Mouse (Mus musculus): Measurements from ENCODE around the gene Rabepk. TPM values are rescaled to one million over a fixed set of nuclear protein-coding genes. Genes with fewer than 3 reads are reported as not detected.

Rabepk gene
- polyA plus RNA-seq, 1 experiment from 2014 or later, result 36.0 TPM

DNA sequence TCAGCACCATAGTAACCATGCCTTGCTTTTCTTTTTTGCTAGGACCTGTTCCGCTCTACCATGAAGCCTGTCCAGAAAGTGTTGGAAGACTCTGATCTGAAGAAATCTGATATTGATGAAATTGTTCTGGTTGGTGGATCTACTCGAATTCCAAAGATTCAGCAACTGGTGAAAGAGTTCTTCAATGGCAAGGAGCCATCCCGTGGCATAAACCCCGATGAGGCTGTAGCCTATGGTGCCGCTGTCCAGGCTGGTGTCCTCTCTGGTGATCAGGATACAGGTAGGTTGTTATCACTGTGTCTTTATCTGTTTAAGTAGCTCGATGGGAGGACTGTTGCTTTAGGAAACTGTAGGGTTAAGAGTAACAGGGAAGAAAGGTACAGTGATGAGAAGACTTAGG, 25.2 kb downstream of the Rabepk start:
- peak overlapping the region; percentile 67 for H3K4me2 ChIP-seq (replicated peaks; ENCODE audit: low read depth, low read length)
- H3K9ac ChIP-seq (ENCODE audit: low read depth, low read length), result no peak overlapping the region
- ATAC-seq (ENCODE audit: low FRiP score), result no peak
- H3K27me3 ChIP-seq (ENCODE audit: control insufficient read depth, insufficient read depth, low read length), result no peaks in the 10 kb centered on the region
- H3K4me3 ChIP-seq (ENCODE audit: low read depth, low read length), result peak overlapping the region; percentile 95
- DNase-seq (ENCODE audit: low spot score), result no peak
- peaks cover 24% of the 10 kb centered on the region for H3K36me3 ChIP-seq (ENCODE audit: control insufficient read depth, insufficient read depth, low read length)
- 93% methylated on average over 6 of the region's 6 CpGs for WGBS
- H3K4me1 ChIP-seq (replicated peaks; ENCODE audit: control insufficient read depth, insufficient read depth, low read length), result peaks cover 23% of the 10 kb centered on the region
- H3K27ac ChIP-seq (ENCODE audit: low read depth, low read length), result no peak overlapping the region
- H3K9me3 ChIP-seq (ENCODE audit: control insufficient read depth, low read length), result no peaks in the 10 kb centered on the region

DNA sequence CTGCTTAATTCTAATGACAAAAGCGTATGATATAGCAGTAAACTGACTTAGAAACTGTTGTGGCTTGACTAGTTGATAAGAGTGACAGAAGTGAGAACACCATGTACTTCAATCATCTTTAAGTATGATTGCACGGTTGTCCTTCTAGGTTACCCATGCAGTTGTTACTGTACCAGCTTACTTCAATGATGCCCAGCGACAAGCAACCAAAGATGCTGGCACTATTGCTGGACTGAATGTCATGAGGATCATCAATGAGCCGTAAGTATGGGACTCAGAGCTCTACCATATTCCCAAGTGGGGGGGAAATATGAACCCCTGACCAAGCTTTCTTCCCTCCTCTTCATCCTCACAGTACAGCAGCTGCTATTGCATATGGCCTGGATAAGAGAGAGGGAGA, 26.0 kb downstream of the Rabepk start:
- whole genome bisulfite sequencing, result 94% methylated on average over 4 of the region's 4 CpGs
- Histone ChIP-seq H3K27ac (ENCODE audit: low read depth, low read length) (no peak overlapping the region), H3K9me3 (ENCODE audit: control insufficient read depth, low read length) (no peaks in the 10 kb centered on the region), H3K36me3 (ENCODE audit: control insufficient read depth, insufficient read depth, low read length) (peaks cover 22% of the 10 kb centered on the region), H3K27me3 (ENCODE audit: control insufficient read depth, insufficient read depth, low read length) (no peaks in the 10 kb centered on the region), H3K4me3 (ENCODE audit: low read depth, low read length) (peak overlapping the region; percentile 95), H3K9ac (ENCODE audit: low read depth, low read length) (no peak overlapping the region; the same call in 1 of the 2 replicates), H3K4me2 (replicated peaks; ENCODE audit: low read depth, low read length) (peak overlapping the region; percentile 67), H3K4me1 (replicated peaks; ENCODE audit: control insufficient read depth, insufficient read depth, low read length) (peaks cover 23% of the 10 kb centered on the region)
- ATAC-seq (ENCODE audit: low FRiP score) (no peak), DNase-seq (ENCODE audit: low spot score) (no peak)

DNA sequence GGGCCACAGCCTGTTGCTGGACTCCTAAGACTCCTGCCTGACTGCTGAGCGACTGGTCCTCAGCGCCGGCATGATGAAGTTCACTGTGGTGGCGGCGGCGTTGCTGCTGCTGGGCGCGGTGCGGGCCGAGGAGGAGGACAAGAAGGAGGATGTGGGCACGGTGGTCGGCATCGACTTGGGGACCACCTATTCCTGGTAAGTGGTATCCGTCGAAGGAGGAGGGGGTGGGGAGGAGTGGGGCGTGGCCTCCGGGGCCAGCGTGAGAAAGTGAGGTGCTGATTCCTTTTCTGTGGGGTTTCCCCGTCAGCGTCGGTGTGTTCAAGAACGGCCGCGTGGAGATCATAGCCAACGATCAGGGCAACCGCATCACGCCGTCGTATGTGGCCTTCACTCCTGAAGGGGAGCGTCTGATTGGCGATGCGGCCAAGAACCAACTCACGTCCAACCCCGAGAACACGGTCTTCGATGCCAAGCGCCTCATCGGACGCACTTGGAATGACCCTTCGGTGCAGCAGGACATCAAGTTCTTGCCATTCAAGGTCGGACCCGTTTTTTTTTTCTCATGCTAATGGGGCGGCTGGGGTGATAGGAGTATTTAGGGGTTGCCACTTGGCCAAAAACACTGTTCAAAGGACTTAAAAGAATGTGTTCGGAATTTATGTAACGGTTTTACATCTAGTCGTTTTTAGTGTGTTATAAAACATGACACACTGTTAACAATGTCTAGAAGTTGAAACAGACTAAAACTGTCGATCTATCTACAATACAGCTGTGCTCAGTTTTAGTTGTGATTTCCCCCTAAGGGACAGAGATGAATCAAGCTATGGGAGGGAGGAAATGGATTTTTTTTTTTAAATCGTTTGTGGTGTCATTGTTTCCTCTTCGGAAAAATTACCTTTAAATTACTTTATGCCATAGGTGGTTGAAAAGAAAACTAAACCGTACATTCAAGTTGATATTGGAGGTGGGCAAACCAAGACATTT, 27.2 kb downstream of the Rabepk start:
- H3K27me3 ChIP-seq (ENCODE audit: control insufficient read depth, insufficient read depth, low read length), result no peaks in the 10 kb centered on the region
- peak overlapping the region; percentile 67 for H3K4me2 ChIP-seq (replicated peaks; ENCODE audit: low read depth, low read length)
- H3K4me3 ChIP-seq (ENCODE audit: low read depth, low read length), result peak overlapping the region; percentile 95
- peak; percentile 53; the same call in 1 of the 2 replicates for ATAC-seq (ENCODE audit: low FRiP score)
- H3K4me1 ChIP-seq (replicated peaks; ENCODE audit: control insufficient read depth, insufficient read depth, low read length), result peaks cover 23% of the 10 kb centered on the region
- peak overlapping the region; percentile 97 for H3K9ac ChIP-seq (ENCODE audit: low read depth, low read length)
- peak; percentile 69 for DNase-seq (ENCODE audit: low spot score)
- peaks cover 22% of the 10 kb centered on the region for H3K36me3 ChIP-seq (ENCODE audit: control insufficient read depth, insufficient read depth, low read length)
- H3K27ac ChIP-seq (ENCODE audit: low read depth, low read length), result peak overlapping the region; percentile 79
- 4% methylated on average over 50 of the region's 50 CpGs for WGBS
- H3K9me3 ChIP-seq (ENCODE audit: control insufficient read depth, low read length), result no peaks in the 10 kb centered on the region

DNA sequence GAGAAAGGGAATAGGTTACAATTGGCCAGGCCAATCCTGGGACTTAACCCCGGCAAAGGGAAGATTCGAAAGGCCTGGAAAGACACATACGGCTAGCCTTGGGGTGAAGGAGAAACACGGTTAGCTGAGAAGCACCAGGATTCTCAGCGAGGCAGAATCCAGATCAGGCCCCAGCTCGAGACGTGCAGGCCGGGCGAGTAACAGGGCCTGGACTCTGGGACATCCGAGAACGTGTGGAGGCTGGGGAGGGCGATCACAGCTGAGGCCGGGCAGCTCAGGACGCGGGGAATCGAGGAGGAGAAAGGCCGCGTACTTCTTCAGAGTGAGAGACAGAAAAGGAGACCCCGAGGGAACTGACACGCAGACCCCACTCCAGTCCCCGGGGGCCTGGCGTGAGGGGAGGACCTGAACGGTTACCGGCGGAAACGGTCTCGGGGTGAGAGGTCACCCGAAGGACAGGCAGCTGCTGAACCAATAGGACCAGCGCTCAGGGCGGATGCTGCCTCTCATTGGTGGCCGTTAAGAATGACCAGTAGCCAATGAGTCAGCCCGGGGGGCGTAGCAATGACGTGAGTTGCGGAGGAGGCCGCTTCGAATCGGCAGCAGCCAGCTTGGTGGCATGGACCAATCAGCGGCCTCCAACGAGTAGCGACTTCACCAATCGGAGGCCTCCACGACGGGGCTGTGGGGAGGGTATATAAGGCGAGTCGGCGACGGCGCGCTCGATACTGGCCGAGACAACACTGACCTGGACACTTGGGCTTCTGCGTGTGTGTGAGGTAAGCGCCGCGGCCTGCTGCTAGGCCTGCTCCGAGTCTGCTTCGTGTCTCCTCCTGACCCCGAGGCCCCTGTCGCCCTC, 28.1 kb downstream of the Rabepk start, which contains the start of gene Hspa5:
Gene Hspa5 (plus strand): TSS at position 603 of the 859 bp plus-strand sequence.
- H3K9me3 ChIP-seq (ENCODE audit: control insufficient read depth, low read length), result no peaks in the 10 kb centered on the region
- WGBS, result under 1% methylated on average over 60 of the region's 60 CpGs
- peak; percentile 99 for ATAC-seq (ENCODE audit: low FRiP score)

DNA sequence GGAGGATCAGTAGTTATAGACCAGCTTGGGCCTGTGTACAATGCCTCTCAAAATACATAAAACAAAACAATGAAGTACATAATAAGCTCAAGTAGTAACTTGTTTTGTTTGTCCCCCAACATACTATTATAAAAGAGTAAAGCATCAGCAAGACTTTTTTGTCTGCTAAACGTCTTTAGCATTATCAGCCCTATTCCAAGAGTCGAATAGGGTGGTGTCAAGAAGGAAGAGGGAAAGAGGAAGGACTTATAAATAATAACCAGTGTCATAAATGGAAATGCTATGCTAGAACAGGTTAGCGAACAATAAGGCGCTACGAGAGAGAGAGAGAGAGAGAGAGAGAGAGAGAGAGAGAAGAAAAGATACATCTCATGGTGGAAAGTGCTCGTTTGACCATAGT, 28.8 kb downstream of the Rabepk start:
- Histone ChIP-seq H3K36me3 (ENCODE audit: control insufficient read depth, insufficient read depth, low read length) (peaks cover 15% of the 10 kb centered on the region), H3K27ac (ENCODE audit: low read depth, low read length) (peak overlapping the region; percentile 94), H3K4me2 (replicated peaks; ENCODE audit: low read depth, low read length) (peak overlapping the region; percentile 52), H3K9ac (ENCODE audit: low read depth, low read length) (peak overlapping the region; percentile 96), H3K4me1 (replicated peaks; ENCODE audit: control insufficient read depth, insufficient read depth, low read length) (peaks cover 21% of the 10 kb centered on the region), H3K9me3 (ENCODE audit: control insufficient read depth, low read length) (no peaks in the 10 kb centered on the region), H3K4me3 (ENCODE audit: low read depth, low read length) (peak overlapping the region; percentile 95), H3K27me3 (ENCODE audit: control insufficient read depth, insufficient read depth, low read length) (no peaks in the 10 kb centered on the region)
- ATAC-seq (ENCODE audit: low FRiP score) (no peak), DNase-seq (ENCODE audit: low spot score) (no peak)
- 2% methylated on average over 6 of the region's 6 CpGs for WGBS

More for the DNA sequence above, 28.1 kb downstream of the Rabepk start, which contains the start of gene Hspa5:
- H3K4me2 ChIP-seq (replicated peaks; ENCODE audit: low read depth, low read length), result peak within 1 kb of the TSS; percentile 67
- H3K4me3 ChIP-seq (ENCODE audit: low read depth, low read length), result peak within 1 kb of the TSS; percentile 95
- peak within 1 kb of the TSS; percentile 94 for H3K27ac ChIP-seq (ENCODE audit: low read depth, low read length)
- peak within 1 kb of the TSS; percentile 97 for H3K9ac ChIP-seq (ENCODE audit: low read depth, low read length)
- H3K27me3 ChIP-seq (ENCODE audit: control insufficient read depth, insufficient read depth, low read length), result no peaks in the 10 kb centered on the region
- peaks cover 21% of the 10 kb centered on the region for H3K36me3 ChIP-seq (ENCODE audit: control insufficient read depth, insufficient read depth, low read length)
- peak; percentile 98 for DNase-seq (ENCODE audit: low spot score)
- peaks cover 23% of the 10 kb centered on the region for H3K4me1 ChIP-seq (replicated peaks; ENCODE audit: control insufficient read depth, insufficient read depth, low read length)

DNA sequence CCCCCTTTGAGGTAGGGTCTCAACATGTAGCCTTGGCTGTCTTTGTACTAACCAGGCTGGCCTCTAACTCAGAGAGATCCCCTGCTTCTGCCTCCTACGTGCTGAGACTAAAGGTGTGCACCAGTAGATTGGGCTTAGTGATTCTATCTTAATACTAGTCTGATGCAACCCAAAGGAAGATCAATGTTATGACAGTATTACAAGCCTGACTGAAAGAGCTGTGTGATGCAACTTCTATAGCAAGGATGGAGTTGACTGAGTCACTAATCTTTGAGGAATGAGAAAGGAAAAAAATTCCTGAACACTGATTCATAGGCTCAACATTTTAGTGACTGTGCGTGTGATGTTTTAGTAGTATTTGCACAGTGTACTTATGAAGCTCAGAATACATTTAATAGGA, 29.7 kb downstream of the Rabepk start:
- Histone ChIP-seq H3K4me3 (ENCODE audit: low read depth, low read length) (peak overlapping the region; percentile 95; the same call in 1 of the 2 replicates), H3K4me2 (replicated peaks; ENCODE audit: low read depth, low read length) (no peak overlapping the region)
- 95% methylated on average over 2 of the region's 2 CpGs for WGBS

DNA sequence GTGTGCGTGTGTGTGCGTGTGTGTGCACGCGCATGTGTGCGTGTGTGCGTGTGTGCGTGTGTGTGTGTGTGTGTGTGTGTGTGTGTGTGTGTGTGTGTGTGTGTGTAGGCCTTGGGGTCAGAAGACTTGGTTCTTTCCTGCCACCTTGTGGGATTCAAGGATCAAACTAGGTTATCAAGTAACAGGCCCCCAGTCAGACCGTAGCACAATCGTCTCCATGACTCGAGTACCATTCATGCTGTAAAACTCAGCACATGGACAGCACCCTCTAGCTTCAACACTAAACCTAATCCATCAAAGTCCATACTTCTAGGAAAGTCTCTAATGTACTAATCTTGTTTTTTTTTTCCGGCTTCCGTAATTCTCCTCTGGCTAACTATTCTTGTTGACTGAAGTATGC, 34.9 kb downstream of the Rabepk start:
- ATAC-seq (ENCODE audit: low FRiP score), result no peak
- no peak for DNase-seq (ENCODE audit: low spot score)
- H3K9me3 ChIP-seq (ENCODE audit: control insufficient read depth, low read length), result no peaks in the 10 kb centered on the region
- no peak overlapping the region for H3K4me3 ChIP-seq (ENCODE audit: low read depth, low read length)
- no peaks in the 10 kb centered on the region for H3K4me1 ChIP-seq (replicated peaks; ENCODE audit: control insufficient read depth, insufficient read depth, low read length)
- H3K36me3 ChIP-seq (ENCODE audit: control insufficient read depth, insufficient read depth, low read length), result no peaks in the 10 kb centered on the region
- 65% methylated on average over 12 of the region's 12 CpGs for WGBS
- no peak overlapping the region for H3K27ac ChIP-seq (ENCODE audit: low read depth, low read length)
- no peak overlapping the region for H3K4me2 ChIP-seq (replicated peaks; ENCODE audit: low read depth, low read length)
- H3K27me3 ChIP-seq (ENCODE audit: control insufficient read depth, insufficient read depth, low read length), result no peaks in the 10 kb centered on the region
- no peak overlapping the region for H3K9ac ChIP-seq (ENCODE audit: low read depth, low read length)

More for the DNA sequence above, 29.7 kb downstream of the Rabepk start:
- peaks cover 13% of the 10 kb centered on the region for H3K4me1 ChIP-seq (replicated peaks; ENCODE audit: control insufficient read depth, insufficient read depth, low read length)
- no peaks in the 10 kb centered on the region for H3K27me3 ChIP-seq (ENCODE audit: control insufficient read depth, insufficient read depth, low read length)
- H3K9ac ChIP-seq (ENCODE audit: low read depth, low read length), result no peak overlapping the region; the same call in 1 of the 2 replicates
- no peaks in the 10 kb centered on the region for H3K9me3 ChIP-seq (ENCODE audit: control insufficient read depth, low read length)
- DNase-seq (ENCODE audit: low spot score) (no peak), ATAC-seq (ENCODE audit: low FRiP score) (no peak)
- H3K36me3 ChIP-seq (ENCODE audit: control insufficient read depth, insufficient read depth, low read length), result peaks cover 12% of the 10 kb centered on the region
- H3K27ac ChIP-seq (ENCODE audit: low read depth, low read length), result no peak overlapping the region

DNA sequence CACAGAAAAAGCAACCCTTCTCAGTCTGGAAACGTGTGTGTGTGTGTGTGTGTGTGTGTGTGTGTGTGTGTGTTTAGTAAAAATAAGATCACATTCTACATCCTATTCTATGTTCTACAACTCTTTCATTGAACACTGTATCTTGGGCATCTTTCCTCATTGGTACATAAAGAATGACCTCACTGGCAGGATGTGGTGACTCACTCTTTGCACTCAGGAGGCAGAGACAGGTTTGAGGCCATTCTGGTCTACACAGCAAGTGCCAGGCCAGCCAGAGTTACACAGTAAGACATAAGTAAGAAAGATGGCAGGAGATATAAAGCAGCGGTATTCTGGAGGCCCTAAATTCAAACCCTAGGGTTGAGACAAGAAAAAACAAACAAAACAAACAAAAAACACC, 36.8 kb downstream of the Rabepk start:
- no peak overlapping the region for H3K9ac ChIP-seq (ENCODE audit: low read depth, low read length)
- 67% methylated on average over 2 of the region's 2 CpGs for WGBS
- no peak overlapping the region for H3K4me3 ChIP-seq (ENCODE audit: low read depth, low read length)
- H3K9me3 ChIP-seq (ENCODE audit: control insufficient read depth, low read length), result no peaks in the 10 kb centered on the region
- H3K27ac ChIP-seq (ENCODE audit: low read depth, low read length), result no peak overlapping the region
- H3K27me3 ChIP-seq (ENCODE audit: control insufficient read depth, insufficient read depth, low read length), result no peaks in the 10 kb centered on the region
- ATAC-seq (ENCODE audit: low FRiP score), result no peak
- no peak overlapping the region for H3K4me2 ChIP-seq (replicated peaks; ENCODE audit: low read depth, low read length)
- H3K4me1 ChIP-seq (replicated peaks; ENCODE audit: control insufficient read depth, insufficient read depth, low read length), result no peaks in the 10 kb centered on the region
- no peak for DNase-seq (ENCODE audit: low spot score)
- no peaks in the 10 kb centered on the region for H3K36me3 ChIP-seq (ENCODE audit: control insufficient read depth, insufficient read depth, low read length)

Data from hindbrain, embryonic 11.5 days (tissue).